Mouse (Mus musculus): ENCODE data around the gene Olfr102.

GRCm38 (mm10) chr17:37304213-37304612 is 12.6 kb downstream of the Olfr102 start, which contains the start of gene Olfr101:
- no peak for TF ChIP-seq SMC3 (IDR thresholded peaks at IDR 0.05; ENCODE audit: low read depth, low read length)
- no peak for TF ChIP-seq CTCF (IDR thresholded peaks at IDR 0.05 in 2 of 3, conservative IDR thresholded peaks at IDR 0.05 in 1 of 3; ENCODE audit: control insufficient read depth in 1 of 3, insufficient read depth in 1 of 3, low read depth in 2 of 3, low read length in 3 of 3, poor library complexity in 1 of 3, severe bottlenecking in 1 of 3)
- TF ChIP-seq GATA1 (IDR thresholded peaks at IDR 0.05; ENCODE audit: low read depth, low read length) = no peak
- no peak for TF ChIP-seq SIN3A (IDR thresholded peaks at IDR 0.05; ENCODE audit: low read length)
- TF ChIP-seq KAT2A (conservative IDR thresholded peaks at IDR 0.05; ENCODE audit: low read depth, low read length) = no peak
- TF ChIP-seq CHD1 (IDR thresholded peaks at IDR 0.05; ENCODE audit: low read depth, low read length) = no peak
- no peak for TF ChIP-seq POLR2A (IDR thresholded peaks at IDR 0.05; ENCODE audit: control insufficient read depth in 1 of 2, insufficient read depth in 1 of 2, low read depth in 1 of 2, low read length in 2 of 2, poor library complexity in 1 of 2)
- TF ChIP-seq POLR2AphosphoS2 (IDR thresholded peaks at IDR 0.05; ENCODE audit: low read length) = no peak
- TF ChIP-seq HCFC1 (IDR thresholded peaks at IDR 0.05; ENCODE audit: low read depth, low read length) = no peak

Measured in MEL (cell line).